Mouse (Mus musculus) hindlimb bud, embryonic 11.5 days (tissue): ENCODE measurements at regions not wholly inside any gene's neighbourhood (a gene's known extent, or its start where the extent isn't known, plus 50 kb on each side); places are given as distances from the start of the nearest gene placed in this dataset.
A peak's percentile ranks its signal among the peaks of the same experiment; 100 is the strongest.

Experiments used
- DNase-seq: peaks from one replicate; pipeline ENCODE4 v3.0.0-alpha.2; 2012; ENCODE audit warnings: low read depth, low spot score; ENCODE audit errors: extremely low spot score

- no peak for DNase-seq
Measured at GRCm38 (mm10) chr15:59954345-59954744, 62.1 kb downstream of the 4933412E24Rik start.

GRCm38 (mm10) chr15:59953857-59954256, 62.6 kb downstream of the 4933412E24Rik start:
- no peak for DNase-seq

DNA sequence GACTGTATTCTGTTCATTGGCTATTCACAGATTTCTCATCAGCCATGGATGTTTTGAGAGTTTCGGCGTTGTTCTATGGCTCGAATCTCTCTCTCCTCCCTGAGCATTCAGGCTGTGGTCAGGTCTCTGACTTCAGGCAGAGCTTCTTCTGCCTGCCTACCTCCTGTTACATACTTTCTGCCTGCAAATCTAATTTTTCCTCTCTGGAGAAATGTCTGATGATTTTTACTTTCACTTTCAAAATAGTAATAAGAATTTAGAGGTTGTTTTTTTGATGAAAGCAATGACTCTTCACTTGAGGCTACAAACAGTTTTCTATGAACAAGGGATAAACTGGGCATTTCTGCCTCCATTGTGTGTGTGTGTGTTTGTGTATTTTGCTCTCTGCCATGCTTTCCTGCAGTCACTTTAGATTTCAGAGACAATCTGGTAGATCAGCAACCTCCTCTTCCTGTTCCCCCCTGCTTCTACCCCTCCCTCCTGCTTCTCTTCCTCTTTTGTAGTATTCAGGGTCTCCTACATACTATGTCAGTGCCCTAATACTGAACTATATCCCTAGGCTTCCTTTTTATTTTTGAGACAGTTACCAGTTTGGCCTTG, 65.7 kb downstream of the 4933412E24Rik start:
- no peak for DNase-seq

DNA sequence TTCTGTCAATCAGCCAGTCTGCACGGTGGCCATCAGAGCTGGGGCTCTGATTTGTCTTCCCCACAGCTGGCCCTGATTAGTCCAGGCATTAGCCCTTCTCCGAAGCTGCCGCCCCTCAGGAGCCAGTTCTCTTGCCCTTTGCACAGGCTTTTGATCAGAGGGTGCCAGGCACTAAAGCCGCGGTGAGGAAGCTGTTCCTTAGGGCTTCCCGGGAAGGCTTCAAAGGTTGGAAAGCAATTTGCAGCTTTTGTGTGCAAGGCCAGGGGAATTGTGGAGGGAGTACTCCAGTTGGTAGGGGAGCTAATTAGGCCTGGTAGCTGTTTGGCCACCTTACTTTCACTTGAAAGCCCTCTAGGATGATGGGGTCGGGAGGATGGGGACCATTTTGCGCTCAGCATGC, 71.2 kb downstream of the 4933412E24Rik start:
- peak; percentile 58 for DNase-seq

GRCm38 (mm10) chr15:59936486-59936885, 79.9 kb downstream of the 4933412E24Rik start:
- no peak for DNase-seq

- DNase-seq = no peak
Measured at GRCm38 (mm10) chr15:59913860-59914259, 102.6 kb downstream of the 4933412E24Rik start.

DNA sequence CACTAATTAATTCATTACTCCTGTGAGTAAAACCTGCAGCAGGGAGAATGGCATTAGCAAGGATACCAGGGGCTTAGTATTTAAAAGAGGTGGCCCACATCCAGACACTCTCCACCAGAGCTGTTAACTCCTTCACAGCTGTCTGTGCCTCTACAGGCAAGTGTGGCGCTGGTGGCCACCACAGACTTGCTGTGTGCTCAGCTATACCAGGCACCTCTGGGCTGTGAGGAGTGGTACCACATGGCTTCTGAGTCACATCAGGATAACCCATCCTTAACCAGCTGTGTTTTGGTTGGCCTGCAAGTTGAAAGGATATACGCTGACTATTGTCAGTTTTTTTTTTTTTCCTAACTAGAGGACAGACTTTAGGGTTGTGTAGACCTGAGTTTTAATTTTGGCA, 108.1 kb downstream of the 4933412E24Rik start:
- no peak for DNase-seq

GRCm38 (mm10) chr15:59905832-59906797, 110.3 kb downstream of the 4933412E24Rik start:
- DNase-seq = no peak

- no peak for DNase-seq
Measured at GRCm38 (mm10) chr15:59904741-59905140, 111.7 kb downstream of the 4933412E24Rik start.

DNA sequence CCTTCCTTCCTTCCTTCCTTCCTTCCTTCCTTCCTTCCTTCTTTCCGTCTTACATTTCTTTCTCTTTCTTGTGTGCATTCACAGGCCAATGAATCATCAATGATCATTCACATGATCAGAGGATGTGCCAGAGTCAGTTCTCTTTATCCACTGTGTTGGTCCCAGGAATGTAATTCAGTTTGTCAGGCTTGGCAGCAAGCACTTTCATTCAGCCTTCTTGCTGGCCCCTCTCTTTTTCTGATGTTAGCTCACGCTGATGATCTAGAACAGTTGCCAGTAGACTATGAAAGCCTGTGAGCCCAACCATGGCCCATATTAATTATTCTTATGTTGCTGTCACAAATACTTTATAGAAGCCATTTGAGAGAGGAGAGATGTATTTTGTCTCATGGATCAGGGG, 127.4 kb downstream of the 4933412E24Rik start:
- DNase-seq = no peak

DNA sequence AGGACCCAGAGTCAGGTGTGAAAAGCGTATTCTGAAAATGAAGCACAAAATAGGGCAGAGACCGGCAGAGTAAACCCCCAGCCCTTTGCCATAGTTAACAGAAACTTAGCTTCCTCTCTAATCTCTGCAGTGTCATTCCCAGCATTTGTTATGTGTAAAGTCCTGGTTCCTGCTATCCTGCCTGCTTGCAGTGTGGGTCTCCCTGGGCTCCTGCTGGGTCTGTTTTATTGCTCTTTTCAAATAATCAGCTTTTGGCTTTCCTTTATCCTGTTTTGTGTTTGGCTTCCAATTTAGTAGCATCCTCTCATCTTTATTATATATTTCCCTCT, 128.3 kb downstream of the 4933412E24Rik start:
- DNase-seq = no peak

GRCm38 (mm10) chr15:59887381-59888130, 128.9 kb downstream of the 4933412E24Rik start:
- DNase-seq = no peak

DNA sequence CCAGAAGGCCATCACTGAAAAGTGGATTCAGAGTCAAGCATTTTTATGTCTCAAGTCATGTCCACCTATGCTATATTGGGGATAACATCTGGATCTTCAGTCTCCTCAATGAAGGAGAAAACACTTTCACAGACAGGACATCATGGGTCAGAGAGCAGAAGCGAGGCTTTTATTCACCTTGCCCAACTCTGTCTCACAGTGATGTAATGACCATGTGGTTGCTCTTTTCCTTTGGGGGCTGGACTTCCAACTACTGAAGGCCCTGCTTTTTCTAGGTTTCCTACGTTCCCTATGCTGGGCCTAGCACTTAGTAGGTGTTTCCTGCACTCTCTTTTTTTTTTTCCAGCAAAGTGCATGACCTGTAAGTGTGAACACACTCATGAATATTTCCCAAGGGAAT, 130.4 kb downstream of the 4933412E24Rik start:
- DNase-seq = no peak

GRCm38 (mm10) chr15:59882444-59882843, 134.0 kb downstream of the 4933412E24Rik start:
- DNase-seq = no peak

GRCm38 (mm10) chr15:59880426-59880825, 136.0 kb downstream of the 4933412E24Rik start:
- no peak for DNase-seq

- DNase-seq = no peak
Measured at GRCm38 (mm10) chr15:59879311-59879710, 137.1 kb downstream of the 4933412E24Rik start.

GRCm38 (mm10) chr15:59876279-59876742, 140.1 kb downstream of the 4933412E24Rik start:
- peak; percentile 2 for DNase-seq

GRCm38 (mm10) chr15:59866701-59867100, 149.7 kb downstream of the 4933412E24Rik start:
- no peak for DNase-seq

DNA sequence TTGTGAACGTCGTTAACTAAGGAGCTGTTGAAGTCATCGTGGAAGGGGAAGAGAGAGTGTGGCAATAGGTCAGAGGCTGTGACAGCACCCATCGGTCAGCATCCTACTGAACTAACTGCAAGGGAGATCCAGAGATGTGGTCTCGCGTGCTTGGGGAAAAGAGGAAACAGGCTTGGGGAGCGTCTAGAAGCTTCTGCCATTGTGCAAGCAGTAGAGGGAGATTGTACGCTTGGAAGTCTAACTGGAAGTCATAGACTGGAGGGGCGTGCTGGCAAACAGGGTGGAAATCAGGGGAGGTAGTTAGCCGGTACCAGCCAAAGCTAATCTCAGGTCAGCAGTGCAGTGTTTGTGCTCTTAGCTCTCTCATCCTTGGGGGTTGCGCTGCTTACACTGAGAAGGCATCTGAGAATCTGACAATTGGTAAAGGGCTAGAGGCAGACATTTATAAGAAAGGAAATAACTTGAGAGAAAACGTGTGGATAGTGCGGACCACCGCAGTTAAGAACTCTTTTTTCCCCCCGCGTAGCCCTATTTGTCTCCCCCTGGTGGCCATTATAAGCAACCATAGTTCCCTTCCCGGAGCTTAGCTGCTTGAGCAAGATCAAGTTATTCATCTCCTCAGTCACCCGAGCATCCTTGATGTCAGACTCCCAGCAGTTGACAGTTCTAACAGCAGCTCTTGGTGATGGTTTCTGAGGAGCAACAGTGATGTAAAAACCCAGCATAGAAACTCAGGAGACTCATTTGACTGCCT, 151.5 kb downstream of the 4933412E24Rik start:
- DNase-seq = no peak

DNA sequence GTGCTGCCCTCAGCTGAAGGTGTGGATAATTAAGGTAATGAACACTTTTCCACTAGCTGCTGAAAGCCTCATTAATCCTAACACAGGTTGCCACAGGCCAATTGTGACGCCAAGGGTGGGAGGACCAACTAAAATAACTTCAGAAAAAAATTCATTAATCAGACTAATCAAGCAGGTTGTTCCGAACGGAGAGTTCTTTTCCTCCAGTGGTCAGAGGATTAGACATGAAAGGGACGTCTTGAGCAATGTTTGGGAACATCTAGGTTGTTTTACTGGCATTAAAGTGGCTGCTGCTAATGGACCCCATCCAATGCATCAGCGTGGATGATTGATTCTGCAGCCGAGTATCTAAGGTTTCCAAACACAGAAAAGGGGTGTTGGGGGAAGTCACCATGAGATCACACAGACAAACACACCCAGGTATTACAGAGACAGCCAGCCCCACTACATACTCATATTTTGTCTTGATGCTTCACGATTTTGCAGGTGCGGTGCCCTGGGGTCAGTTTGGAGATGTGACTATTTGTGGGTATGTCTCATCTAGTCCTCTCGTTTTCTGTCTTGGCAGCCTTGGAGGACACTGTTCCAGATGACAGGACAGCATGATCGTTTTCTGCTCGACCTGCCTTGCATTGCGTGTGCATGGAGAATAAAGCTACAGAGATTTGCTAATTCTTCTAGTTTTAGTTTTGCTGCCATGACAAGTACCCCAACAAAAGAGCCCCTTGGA, 164.0 kb downstream of the 4933412E24Rik start:
- no peak for DNase-seq
